Mouse (Mus musculus) thymus, adult 2 months (tissue): Measurements from ENCODE around the gene Ap1m2.
"Not testable (repeated sequence)": the region's sequence is repeated elsewhere in the genome, so short reads cannot be mapped to it uniquely, and the experiment has no call there.

Experiments used
- CTCF ChIP-seq: fragments of 200-500 bp; IDR thresholded peaks from 2 replicates; pipeline ENCODE4 v1.5.1; 2012; ENCODE audit warnings: mild to moderate bottlenecking, control low read depth, low read length, moderate library complexity, borderline replicate concordance; ENCODE audit not compliant: control insufficient read depth, poor library complexity, insufficient read depth; ENCODE audit errors: extremely low read depth
- POLR2A ChIP-seq: fragments of 200-500 bp; IDR thresholded peaks from 2 replicates; pipeline ENCODE4 v1.6.1; 2012; ENCODE audit warnings: mild to moderate bottlenecking, low read length, control low read depth, moderate library complexity; ENCODE audit not compliant: control insufficient read depth, poor library complexity, insufficient read depth; ENCODE audit errors: extremely low read depth

DNA sequence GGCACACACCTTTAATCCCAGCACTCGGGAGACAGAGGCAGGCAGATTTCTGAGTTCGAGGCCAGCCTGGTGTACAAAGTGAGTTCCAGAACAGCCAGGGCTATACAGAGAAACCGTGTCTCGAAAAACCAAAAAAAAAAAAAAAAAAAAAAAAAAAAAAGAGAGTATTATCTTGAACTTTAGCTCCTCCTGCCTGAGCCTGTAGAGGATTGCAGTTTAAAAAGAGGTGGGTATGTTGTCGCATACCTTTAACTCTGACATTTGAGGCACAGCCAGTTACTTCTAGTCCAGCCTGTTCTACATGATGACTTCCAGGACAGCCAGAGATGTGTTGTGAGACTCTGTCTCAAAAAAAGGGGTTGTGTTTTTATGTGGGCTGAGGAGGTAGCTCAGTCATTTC, 42.5 kb downstream of the Ap1m2 start:
- TF ChIP-seq CTCF, POLR2A: not testable (repeated sequence)
